Mouse (Mus musculus) lung, adult 2 months (tissue): ENCODE data around the gene Mthfd1.

Experiments
- CTCF ChIP-seq: fragments of 200-500 bp; IDR thresholded peaks from 2 replicates; pipeline ENCODE4 v1.5.1; 2011; ENCODE audit warnings: mild to moderate bottlenecking, low read length, control low read depth; ENCODE audit not compliant: insufficient read depth
- POLR2A ChIP-seq: fragments of 200-500 bp; IDR thresholded peaks from 2 replicates; pipeline ENCODE4 v1.6.1; 2011; ENCODE audit warnings: low read depth, mild to moderate bottlenecking, control low read depth, low read length, borderline replicate concordance; ENCODE audit errors: extremely low read depth

DNA sequence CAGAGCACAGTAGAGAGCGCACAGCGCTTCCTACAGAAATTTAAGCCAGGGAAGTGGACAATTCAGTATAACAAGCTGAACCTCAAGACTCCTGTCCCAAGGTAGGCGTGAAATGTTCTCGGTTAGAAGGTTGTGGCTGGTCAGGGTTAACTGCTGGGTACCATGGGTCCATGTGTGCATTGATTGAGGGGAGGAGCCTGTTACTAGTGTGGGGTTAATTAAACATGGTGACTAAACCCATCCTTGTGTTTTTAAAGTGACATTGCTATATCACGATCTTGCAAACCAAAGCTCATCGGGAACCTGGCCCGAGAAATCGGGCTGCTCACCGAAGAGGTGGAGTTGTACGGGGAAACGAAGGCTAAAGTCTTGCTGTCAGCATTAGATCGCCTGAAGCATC is 34.3 kb downstream of the Mthfd1 start:
- TF ChIP-seq CTCF (no peak), POLR2A (no peak)
